Mouse (Mus musculus) lung, postnatal 4 days (tissue): ENCODE measurements at regions not wholly inside any gene's neighbourhood (a gene's known extent, or its start where the extent isn't known, plus 50 kb on each side); places are given as distances from the start of the nearest gene placed in this dataset.
"Not testable (repeated sequence)": the region's sequence is repeated elsewhere in the genome, so short reads cannot be mapped to it uniquely, and the experiment has no call there.

Experiments used
- DNase-seq, 2 experiments: peaks; one replicate each; pipeline ENCODE4 v3.0.0; 2021

DNA sequence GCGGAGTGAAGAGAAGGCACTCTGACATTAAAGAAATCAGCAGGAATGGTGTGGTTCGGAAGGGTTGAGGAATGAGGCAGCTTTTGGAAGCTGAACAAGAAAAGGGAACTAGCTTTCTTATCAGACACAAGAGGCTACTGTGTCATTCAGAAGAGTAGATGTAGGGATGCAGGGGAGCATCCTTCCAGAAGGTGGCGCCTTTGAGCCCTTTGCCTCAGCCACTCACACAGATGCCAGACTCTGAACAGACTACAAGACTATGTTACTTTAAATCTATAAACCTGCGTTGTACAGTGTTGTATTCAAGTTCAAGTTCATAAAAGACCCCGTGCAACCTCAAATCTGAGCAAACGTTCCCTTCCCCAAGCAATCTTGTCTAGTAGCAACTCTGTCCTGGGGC is 128.9 kb downstream of the Kap start:
- not testable (repeated sequence) for DNase-seq

DNA sequence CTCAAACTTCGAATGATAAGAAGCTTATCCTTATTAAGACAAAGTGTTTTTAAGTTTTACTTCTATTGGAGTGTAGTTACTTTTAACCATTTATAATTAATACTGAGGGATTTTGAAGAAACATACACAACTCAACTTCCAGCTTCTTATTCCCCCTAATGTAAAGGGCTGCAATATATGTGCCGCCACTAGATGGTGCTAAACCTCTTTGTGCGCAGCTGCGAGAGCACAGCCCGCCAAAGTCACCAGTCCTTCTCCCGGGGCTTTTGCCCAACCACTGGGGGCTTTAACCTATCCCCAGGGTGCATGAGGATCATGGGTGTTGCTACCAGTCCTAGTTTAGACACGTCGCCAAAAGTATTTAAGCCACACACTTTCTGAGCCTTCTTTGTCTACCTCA is 146.8 kb downstream of the Kap start:
- peak in 1 of 2 experiments; percentile 47 for DNase-seq

GRCm38 (mm10) chr6:133701625-133702024 is 151.9 kb downstream of the Kap start:
- DNase-seq = peak in 1 of 2 experiments; percentile 10
